Mouse (Mus musculus) thymus, adult 2 months (tissue): ENCODE data around the gene Gm13420.

ENCODE experiments used
- CTCF ChIP-seq: fragments of 200-500 bp; IDR thresholded peaks from 2 replicates; pipeline ENCODE4 v1.5.1; 2012; ENCODE audit warnings: mild to moderate bottlenecking, control low read depth, low read length, moderate library complexity, borderline replicate concordance; ENCODE audit not compliant: control insufficient read depth, poor library complexity, insufficient read depth; ENCODE audit errors: extremely low read depth
- POLR2A ChIP-seq: fragments of 200-500 bp; IDR thresholded peaks from 2 replicates; pipeline ENCODE4 v1.6.1; 2012; ENCODE audit warnings: mild to moderate bottlenecking, low read length, control low read depth, moderate library complexity; ENCODE audit not compliant: control insufficient read depth, poor library complexity, insufficient read depth; ENCODE audit errors: extremely low read depth

- TF ChIP-seq CTCF, result no peak
- no peak for TF ChIP-seq POLR2A
Observed at GRCm38 (mm10) chr2:29751497-29751896, at the start of gene Gm13420.
